Mouse (Mus musculus) lung, adult 18-20 months (tissue): Measurements from ENCODE around the gene Nptn.
"Not testable (repeated sequence)": the region's sequence is repeated elsewhere in the genome, so short reads cannot be mapped to it uniquely, and the experiment has no call there.

Experiments used
- DNase-seq, 2 experiments: peaks; one replicate each; pipeline ENCODE4 v3.0.0; 2022; ENCODE audit warnings: mixed read lengths in 2 of 2

Nptn gene

GRCm38 (mm10) chr9:58565945-58566344 lies 16.1 kb upstream of the Nptn start:
- DNase-seq = not testable (repeated sequence)

GRCm38 (mm10) chr9:58567682-58568081 lies 14.4 kb upstream of the Nptn start:
- no peak for DNase-seq

- no peak for DNase-seq
Observed at GRCm38 (mm10) chr9:58571001-58571400, 11.0 kb upstream of the Nptn start.

DNA sequence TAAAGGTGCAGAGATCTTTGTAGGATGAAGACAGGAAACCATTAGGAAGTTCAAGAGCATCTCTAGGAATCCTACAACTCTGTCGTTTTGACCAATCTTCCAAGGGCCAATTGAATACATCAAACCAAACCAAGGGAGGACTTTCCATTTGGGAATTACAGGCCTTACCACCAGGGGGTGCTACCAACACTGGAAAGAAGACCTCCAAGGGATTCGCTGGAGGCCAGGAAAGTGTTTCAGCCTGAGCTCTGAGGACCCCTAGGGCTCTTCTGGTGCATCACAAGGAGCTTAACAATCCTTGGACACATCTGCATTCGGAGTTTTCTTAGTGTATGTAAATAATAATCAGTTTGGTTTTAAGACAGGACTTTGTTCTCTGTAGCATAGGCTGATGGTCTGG lies 3.4 kb upstream of the Nptn start:
- peak; percentile 81 to 90 for DNase-seq

GRCm38 (mm10) chr9:58580453-58581195 lies 1.4 kb upstream of the Nptn start:
- DNase-seq = peak in 1 of 2 experiments; percentile 33

DNA sequence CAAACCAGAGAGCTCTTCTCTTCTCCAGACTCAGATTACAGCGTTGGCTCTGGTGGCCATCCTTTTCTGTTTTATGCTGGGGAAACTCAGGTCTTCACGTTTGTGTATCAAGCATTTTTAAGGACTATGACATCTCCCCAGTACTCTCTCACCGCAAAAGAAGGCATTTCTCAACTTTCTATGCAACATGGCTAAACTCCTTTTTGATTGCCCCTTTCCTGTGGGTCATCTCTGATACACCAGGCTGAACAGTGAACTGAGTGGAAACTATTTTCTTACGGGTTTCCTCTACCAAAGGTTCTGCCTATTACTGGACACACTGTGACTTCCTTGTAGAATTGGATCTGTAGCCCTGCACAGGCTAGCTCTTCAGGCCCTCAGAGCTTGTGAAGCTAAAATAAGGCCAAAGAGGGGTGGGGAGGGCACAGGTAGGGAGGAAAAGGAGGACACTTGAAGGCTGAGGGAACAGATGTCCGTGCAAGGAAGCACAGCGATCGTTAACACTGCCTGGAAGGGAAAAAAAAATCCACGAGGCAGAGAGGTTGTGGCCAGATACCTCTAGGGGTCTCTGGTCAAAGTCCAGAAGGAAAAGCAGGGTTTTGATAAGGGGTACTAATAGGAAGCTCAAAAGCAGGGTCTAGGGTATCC lies 633 bp upstream of the Nptn start:
- peak in 1 of 2 experiments; percentile 24 for DNase-seq

GRCm38 (mm10) chr9:58582581-58583266 lies 684 bp downstream of the Nptn start:
- DNase-seq = peak; percentile 36 to 56

- DNase-seq = peak; percentile 12 to 22
Observed at GRCm38 (mm10) chr9:58583267-58583641, 1.2 kb downstream of the Nptn start.

GRCm38 (mm10) chr9:58584323-58584722 lies 2.3 kb downstream of the Nptn start:
- DNase-seq = no peak

- DNase-seq = no peak
Observed at GRCm38 (mm10) chr9:58588657-58589056, 6.6 kb downstream of the Nptn start.

DNA sequence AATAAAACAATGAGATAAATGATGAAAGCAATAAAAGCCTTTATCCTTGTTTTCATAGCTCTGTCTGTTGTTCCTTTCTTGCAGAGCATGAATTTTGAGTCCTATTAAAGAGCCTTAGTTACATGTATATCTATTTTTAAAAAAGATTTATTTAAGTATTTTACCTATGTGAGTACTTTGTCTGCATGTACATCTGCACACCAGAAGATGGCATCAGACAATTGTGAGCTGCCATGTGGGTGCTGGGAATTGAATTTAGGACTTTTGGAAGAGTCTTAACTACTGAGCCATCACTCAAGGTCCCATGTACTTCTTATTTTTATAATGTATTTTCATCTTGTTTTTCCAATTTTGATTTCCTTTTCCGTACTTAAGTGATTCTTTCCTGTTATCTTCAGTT lies 13.3 kb downstream of the Nptn start:
- DNase-seq = no peak

- no peak for DNase-seq
Observed at GRCm38 (mm10) chr9:58613790-58614189, 31.8 kb downstream of the Nptn start.

DNA sequence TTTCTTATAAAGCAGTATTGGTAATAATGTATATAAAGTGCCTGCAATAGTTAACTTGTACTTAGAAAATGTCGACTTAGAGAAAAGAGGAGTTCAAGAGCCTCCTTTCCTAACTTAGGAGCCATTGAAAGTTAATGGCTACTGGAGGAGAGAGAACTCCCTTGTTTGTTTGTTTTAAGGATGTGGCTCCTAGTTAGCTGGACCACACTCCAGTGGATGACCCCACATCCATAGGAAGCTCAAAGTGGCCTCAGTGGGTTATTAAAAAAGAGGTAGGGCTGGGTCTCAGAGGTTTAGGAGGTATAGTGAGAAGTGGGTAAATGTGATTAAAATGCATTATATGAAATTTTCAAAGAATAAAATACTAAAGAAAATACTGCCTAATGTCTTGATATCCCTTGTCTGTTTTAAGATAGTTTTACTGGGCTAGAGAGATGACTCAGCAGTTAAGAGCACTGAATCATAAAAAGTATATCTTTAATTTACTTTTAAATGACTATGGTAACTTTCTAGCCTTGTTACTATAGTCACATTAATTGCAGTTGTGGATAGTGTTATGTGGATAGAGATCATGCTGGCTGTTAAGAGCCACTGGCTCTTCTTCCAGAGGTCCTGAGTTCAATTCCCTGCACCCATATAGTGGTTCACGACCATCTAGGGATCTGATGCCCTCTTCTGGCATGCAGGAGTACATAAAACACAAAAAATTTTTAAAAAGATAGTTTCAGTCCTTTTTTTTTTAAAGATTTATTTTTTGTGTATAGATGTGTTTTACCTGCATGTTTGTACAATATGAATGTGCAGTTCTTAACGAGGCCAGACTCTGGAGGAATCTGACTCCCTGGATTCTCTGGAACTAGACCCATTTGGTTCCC lies 33.3 kb downstream of the Nptn start:
- DNase-seq = no peak

DNA sequence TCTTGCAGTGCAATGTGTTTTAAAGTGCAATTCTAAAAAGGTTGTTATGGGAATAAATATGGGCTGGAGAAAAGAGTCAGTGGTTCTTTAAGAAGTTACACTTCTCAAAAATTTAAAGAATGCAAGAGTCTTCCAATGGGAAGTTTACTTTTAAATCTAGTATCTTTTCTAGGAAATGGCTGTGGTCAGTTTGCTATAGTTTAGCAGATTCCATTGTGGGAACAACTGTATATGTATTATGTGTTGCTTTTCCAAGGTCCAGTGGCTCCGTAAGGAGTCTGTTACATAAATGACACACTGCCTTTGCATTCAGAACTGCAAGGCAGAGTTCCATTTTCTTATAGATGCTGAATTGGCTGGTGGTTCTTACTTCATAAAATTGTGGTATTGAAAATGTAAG lies 41.0 kb downstream of the Nptn start:
- no peak for DNase-seq

GRCm38 (mm10) chr9:58627197-58627596 lies 45.2 kb downstream of the Nptn start:
- peak in 1 of 2 experiments; percentile 35 for DNase-seq

GRCm38 (mm10) chr9:58630441-58630840 lies 48.4 kb downstream of the Nptn start:
- no peak for DNase-seq

- no peak for DNase-seq
Observed at GRCm38 (mm10) chr9:58648406-58649264, 66.6 kb downstream of the Nptn start.

DNA sequence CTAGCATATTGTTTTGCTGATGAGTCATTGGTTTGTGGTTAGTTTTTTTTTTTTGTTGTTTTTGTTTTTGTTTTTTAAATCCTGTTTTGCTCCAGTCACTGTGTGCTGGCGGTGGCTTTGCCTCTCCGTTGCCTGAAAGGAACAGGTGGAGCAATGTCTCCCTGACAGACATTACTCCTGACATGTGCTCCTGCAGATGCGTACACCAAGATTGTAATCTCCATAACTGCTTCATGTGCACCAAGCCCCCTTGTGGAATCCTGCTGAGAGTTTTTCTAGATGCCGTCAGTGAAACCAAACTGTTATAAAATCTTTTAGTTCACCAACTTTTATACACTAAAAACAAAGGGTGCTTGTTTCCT lies 67.2 kb downstream of the Nptn start:
- no peak for DNase-seq

DNA sequence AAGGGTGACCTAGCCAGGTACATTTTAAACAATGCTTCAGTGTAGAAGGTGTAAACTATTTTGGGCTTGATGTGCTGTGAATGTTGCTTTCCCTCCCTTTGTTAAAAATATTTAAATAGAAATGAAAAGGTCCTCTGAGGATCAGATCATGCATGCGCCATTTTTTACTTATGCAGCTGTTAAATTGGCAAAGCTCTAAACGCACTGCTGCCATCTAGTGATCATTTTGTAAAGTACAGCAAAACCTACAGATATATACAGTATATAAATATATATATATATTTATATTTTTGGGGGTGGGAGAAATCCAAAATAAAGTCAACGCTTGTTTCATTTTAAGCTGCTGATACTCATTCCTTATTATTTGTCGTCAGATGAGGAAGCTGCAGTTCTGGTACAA lies 70.0 kb downstream of the Nptn start:
- DNase-seq = peak in 1 of 2 experiments; percentile 29

- DNase-seq = peak in 1 of 2 experiments; percentile 34
Observed at GRCm38 (mm10) chr9:58654494-58654893, 72.5 kb downstream of the Nptn start.

GRCm38 (mm10) chr9:58656396-58656795 lies 74.4 kb downstream of the Nptn start:
- no peak for DNase-seq

DNA sequence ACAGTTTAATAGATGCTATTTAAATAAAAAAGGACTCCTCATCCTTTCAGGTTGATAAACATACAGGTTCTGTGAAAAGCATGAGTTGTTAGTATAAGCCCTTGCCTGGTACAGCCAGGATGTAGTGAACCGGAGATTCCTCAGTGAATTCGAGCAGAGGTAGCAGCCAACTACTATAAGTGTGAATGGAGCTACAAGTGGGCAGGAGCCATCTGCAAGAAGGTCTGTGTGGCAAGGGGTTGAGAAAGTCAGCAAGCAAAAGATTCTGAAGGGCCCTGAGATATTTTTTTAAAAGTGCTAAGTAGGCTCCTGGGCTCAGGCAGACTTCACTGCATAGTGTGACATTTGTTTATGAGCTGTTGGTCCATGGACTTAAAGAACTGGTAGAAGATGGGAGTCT lies 74.8 kb downstream of the Nptn start:
- no peak for DNase-seq
